Mouse (Mus musculus): ENCODE measurements around the gene Efcab10. TPM values are rescaled to one million over a fixed set of nuclear protein-coding genes. Genes with fewer than 3 reads are reported as not detected.
A peak's percentile ranks its signal among the peaks of the same experiment; 100 is the strongest.

The Efcab10 gene
- total and polyA plus RNA-seq, 2 experiments, result not detected

DNA sequence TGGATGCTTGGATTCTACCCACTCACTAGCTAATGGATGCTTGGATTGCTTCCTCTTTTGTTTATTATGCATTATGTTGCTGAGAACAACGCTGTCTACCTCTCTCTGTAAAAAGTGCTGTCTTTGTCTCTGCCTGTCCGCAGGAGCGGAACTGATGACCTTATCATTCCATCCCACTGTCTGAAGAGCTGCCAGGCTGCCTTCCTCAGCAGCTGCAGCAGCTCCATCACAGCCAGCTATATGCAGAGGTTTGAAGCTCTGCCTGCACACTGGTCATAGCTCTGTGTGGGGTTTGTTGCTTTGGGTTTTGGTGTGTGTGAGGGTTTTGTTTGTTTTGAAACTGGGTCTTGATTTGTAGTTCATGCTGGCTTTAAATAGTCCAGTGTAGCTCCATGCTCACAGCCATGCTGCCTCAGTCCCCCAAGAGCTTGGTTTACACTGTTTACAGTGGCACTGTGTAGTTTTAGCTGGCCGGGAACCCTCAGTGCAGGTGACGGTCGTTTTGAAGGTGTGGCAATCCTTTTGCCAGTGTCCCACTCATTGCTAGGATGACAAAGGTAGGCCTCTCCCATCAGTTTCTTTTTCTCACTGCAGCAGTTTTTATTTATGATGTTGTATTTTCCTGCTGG lies 10.9 kb downstream of the Efcab10 start:
- TF ChIP-seq POLR2A (IDR thresholded peaks at IDR 0.05; ENCODE audit: extremely low read depth, insufficient read depth, low read length) (no peak), CTCF (IDR thresholded peaks at IDR 0.05; ENCODE audit: low read depth, low read length) (no peak)
- WGBS, result 62% methylated on average over 6 of the region's 6 CpGs

DNA sequence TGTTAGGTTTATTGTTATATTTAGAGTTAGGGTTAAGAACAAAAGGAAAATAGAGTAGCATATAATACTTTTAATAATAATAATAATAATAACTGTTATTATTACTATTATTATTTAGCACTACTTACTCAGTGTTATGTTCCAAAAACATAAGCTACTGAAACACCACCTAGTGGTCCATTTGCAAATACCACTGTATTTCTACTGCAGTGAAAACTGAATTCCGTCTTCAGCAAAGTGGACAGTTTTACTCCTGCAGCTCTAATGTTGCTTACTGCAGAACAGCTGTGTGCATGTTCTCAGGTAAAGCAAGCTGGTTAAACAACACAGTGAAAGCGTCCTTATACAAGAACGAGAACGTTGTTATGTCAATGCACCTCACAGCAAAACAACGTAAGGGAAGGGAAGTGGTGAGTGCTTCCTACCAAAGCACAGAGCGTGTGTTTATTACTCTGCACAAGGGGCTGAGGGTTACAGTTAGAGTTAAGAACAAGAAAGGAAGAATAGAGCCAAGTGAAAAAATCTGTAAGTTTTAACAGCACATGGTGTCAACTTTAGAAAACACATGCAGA lies 17.0 kb downstream of the Efcab10 start:
- no peak for TF ChIP-seq CTCF (IDR thresholded peaks at IDR 0.05; ENCODE audit: low read depth, low read length)
- no peak for TF ChIP-seq POLR2A (IDR thresholded peaks at IDR 0.05; ENCODE audit: extremely low read depth, insufficient read depth, low read length)

More for the DNA sequence above, 10.9 kb downstream of the Efcab10 start:
- no peak overlapping the region for H3K27ac ChIP-seq (replicated peaks; ENCODE audit: insufficient read depth, low read depth, low read length)
- no peaks in the 10 kb centered on the region for H3K79me2 ChIP-seq (ENCODE audit: control insufficient read depth, insufficient read depth, low read length)
- no peak for DNase-seq (ENCODE audit: extremely low read depth, low read depth, low spot score)
- no peak overlapping the region for H3K9ac ChIP-seq (ENCODE audit: low read depth, low read length)
- H3K4me1 ChIP-seq (ENCODE audit: control insufficient read depth, insufficient read depth, low read length), result no peaks in the 10 kb centered on the region
- H3K36me3 ChIP-seq (ENCODE audit: control insufficient read depth, insufficient read depth, low read length), result no peaks in the 10 kb centered on the region
- H3K4me3 ChIP-seq (ENCODE audit: insufficient read depth, low read depth, low read length), result no peak overlapping the region
- no peaks in the 10 kb centered on the region; the same call in 1 of the 2 replicates for H3K27me3 ChIP-seq (ENCODE audit: control insufficient read depth, insufficient read depth, low read length)

DNA sequence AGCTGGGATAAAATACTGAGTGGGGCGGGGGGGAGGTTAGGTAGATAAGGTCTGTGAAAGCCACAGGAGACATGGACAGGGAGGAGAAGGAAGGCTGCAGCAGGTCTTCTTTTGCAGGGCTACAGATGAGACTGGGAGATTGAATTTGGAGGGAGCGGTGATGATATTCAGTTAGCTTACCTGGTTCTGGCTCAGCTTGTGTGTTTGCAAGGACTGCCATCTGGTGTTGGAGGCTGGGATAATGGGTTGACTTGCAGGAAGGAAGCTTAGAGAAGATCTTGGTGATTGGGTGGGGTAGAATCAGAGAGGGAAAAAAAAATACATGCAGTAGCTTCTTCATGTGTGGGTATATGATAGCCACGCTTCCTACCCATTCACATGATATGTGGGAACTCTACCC lies 29.7 kb downstream of the Efcab10 start:
- Histone ChIP-seq H3K36me3 (ENCODE audit: control insufficient read depth, insufficient read depth, low read length) (no peaks in the 10 kb centered on the region), H3K79me2 (ENCODE audit: control insufficient read depth, insufficient read depth, low read length) (no peaks in the 10 kb centered on the region), H3K4me3 (ENCODE audit: insufficient read depth, low read depth, low read length) (no peak overlapping the region), H3K27ac (replicated peaks; ENCODE audit: insufficient read depth, low read depth, low read length) (no peak overlapping the region), H3K27me3 (ENCODE audit: control insufficient read depth, insufficient read depth, low read length) (no peaks in the 10 kb centered on the region), H3K9ac (ENCODE audit: low read depth, low read length) (no peak overlapping the region), H3K4me1 (ENCODE audit: control insufficient read depth, insufficient read depth, low read length) (peaks cover 11% of the 10 kb centered on the region)
- DNase-seq (ENCODE audit: extremely low read depth, low read depth, low spot score), result peak; percentile 65
- 40% methylated on average over 3 of the region's 3 CpGs for WGBS
- TF ChIP-seq POLR2A (IDR thresholded peaks at IDR 0.05; ENCODE audit: extremely low read depth, insufficient read depth, low read length) (no peak), CTCF (IDR thresholded peaks at IDR 0.05; ENCODE audit: low read depth, low read length) (peak; percentile 61)

More for the DNA sequence above, 17.0 kb downstream of the Efcab10 start:
- no peak overlapping the region for H3K4me3 ChIP-seq (ENCODE audit: insufficient read depth, low read depth, low read length)
- no peaks in the 10 kb centered on the region for H3K36me3 ChIP-seq (ENCODE audit: control insufficient read depth, insufficient read depth, low read length)
- H3K4me1 ChIP-seq (ENCODE audit: control insufficient read depth, insufficient read depth, low read length), result no peaks in the 10 kb centered on the region
- no peaks in the 10 kb centered on the region for H3K27me3 ChIP-seq (ENCODE audit: control insufficient read depth, insufficient read depth, low read length)
- no peak overlapping the region for H3K9ac ChIP-seq (ENCODE audit: low read depth, low read length)
- H3K79me2 ChIP-seq (ENCODE audit: control insufficient read depth, insufficient read depth, low read length), result no peaks in the 10 kb centered on the region
- WGBS, result 53% methylated on average over 6 of the region's 6 CpGs
- no peak for DNase-seq (ENCODE audit: extremely low read depth, low read depth, low spot score)
- no peak overlapping the region for H3K27ac ChIP-seq (replicated peaks; ENCODE audit: insufficient read depth, low read depth, low read length)

DNA sequence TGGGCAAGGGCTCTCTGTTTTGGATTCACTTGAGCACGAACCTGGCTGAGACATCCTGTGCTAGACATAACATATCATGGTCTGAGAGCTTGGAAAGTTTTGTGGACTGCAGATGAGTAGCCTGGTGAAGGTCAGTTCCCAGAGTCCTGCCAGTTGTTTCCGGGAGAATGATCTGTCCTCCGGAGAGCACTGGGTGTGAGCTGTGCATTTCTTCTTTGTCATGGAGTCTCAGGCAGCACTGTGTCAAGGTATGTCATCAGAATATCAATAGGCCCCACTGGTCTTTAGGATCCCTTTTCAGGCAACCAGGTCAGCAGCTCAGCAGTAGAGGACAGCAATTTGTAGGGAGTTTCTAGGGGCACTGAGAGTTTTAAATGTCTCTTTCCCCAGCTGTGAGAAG lies 32.6 kb downstream of the Efcab10 start:
- 19% methylated on average over 3 of the region's 3 CpGs for WGBS
- Histone ChIP-seq H3K9ac (ENCODE audit: low read depth, low read length) (no peak overlapping the region), H3K27ac (replicated peaks; ENCODE audit: insufficient read depth, low read depth, low read length) (no peak overlapping the region), H3K4me3 (ENCODE audit: insufficient read depth, low read depth, low read length) (no peak overlapping the region), H3K4me1 (ENCODE audit: control insufficient read depth, insufficient read depth, low read length) (peaks cover 13% of the 10 kb centered on the region), H3K36me3 (ENCODE audit: control insufficient read depth, insufficient read depth, low read length) (no peaks in the 10 kb centered on the region), H3K27me3 (ENCODE audit: control insufficient read depth, insufficient read depth, low read length) (no peaks in the 10 kb centered on the region), H3K79me2 (ENCODE audit: control insufficient read depth, insufficient read depth, low read length) (peaks cover 4% of the 10 kb centered on the region; the same call in 1 of the 2 replicates)
- no peak for DNase-seq (ENCODE audit: extremely low read depth, low read depth, low spot score)
- TF ChIP-seq POLR2A (IDR thresholded peaks at IDR 0.05; ENCODE audit: extremely low read depth, insufficient read depth, low read length), result no peak
- TF ChIP-seq CTCF (IDR thresholded peaks at IDR 0.05; ENCODE audit: low read depth, low read length), result no peak

DNA sequence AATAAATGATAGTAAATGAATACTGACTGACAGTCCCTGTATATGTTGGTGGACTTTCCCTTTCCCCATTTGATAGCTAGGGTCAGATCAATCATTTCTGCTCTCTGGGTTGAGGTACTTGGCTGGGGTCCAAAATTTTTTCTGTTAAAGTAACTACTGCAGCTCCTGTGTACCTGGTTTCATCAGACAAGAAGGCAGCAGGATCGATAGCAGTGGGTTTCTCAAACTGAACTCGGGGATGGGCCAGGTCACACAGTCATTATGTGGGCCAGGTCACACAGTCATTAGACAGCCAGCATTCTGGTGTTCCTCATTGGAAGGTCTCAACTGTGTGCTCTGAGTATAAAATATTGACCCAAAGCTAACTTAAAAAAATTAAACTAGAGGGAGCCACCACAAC lies 33.1 kb downstream of the Efcab10 start:
- Histone ChIP-seq H3K79me2 (ENCODE audit: control insufficient read depth, insufficient read depth, low read length) (peaks cover 4% of the 10 kb centered on the region; the same call in 1 of the 2 replicates), H3K27me3 (ENCODE audit: control insufficient read depth, insufficient read depth, low read length) (no peaks in the 10 kb centered on the region), H3K27ac (replicated peaks; ENCODE audit: insufficient read depth, low read depth, low read length) (peak overlapping the region; percentile 72), H3K36me3 (ENCODE audit: control insufficient read depth, insufficient read depth, low read length) (no peaks in the 10 kb centered on the region), H3K4me3 (ENCODE audit: insufficient read depth, low read depth, low read length) (no peak overlapping the region), H3K9ac (ENCODE audit: low read depth, low read length) (no peak overlapping the region), H3K4me1 (ENCODE audit: control insufficient read depth, insufficient read depth, low read length) (peaks cover 13% of the 10 kb centered on the region)
- 20% methylated on average over 2 of the region's 2 CpGs for WGBS
- TF ChIP-seq POLR2A (IDR thresholded peaks at IDR 0.05; ENCODE audit: extremely low read depth, insufficient read depth, low read length) (no peak), CTCF (IDR thresholded peaks at IDR 0.05; ENCODE audit: low read depth, low read length) (no peak)
- DNase-seq (ENCODE audit: extremely low read depth, low read depth, low spot score), result peak; percentile 94
